Mouse (Mus musculus): ENCODE results near the gene Ces2a.

- TF ChIP-seq EP300 (optimal IDR thresholded peaks at IDR 0.05) (no peak), CTCF (IDR thresholded peaks at IDR 0.05; ENCODE audit: low read depth) (peak; percentile 72)
Measured at GRCm38 (mm10) chr8:104789886-104790680, 56.3 kb downstream of the Ces2a start.
